Mouse (Mus musculus) layer of hippocampus, adult 9-11 months (tissue): Measurements from ENCODE around the gene Ppp1r12b.
"Not testable (repeated sequence)": the region's sequence is repeated elsewhere in the genome, so short reads cannot be mapped to it uniquely, and the experiment has no call there.

Experiments used
- DNase-seq: peaks from one replicate; pipeline ENCODE4 v3.0.0; 2022

The Ppp1r12b gene

GRCm38 (mm10) chr1:134846295-134846988 is 109.3 kb downstream of the Ppp1r12b start:
- DNase-seq, result no peak

GRCm38 (mm10) chr1:134843369-134843768 is 112.4 kb downstream of the Ppp1r12b start:
- DNase-seq, result peak; percentile 36

GRCm38 (mm10) chr1:134836909-134837480 is 118.7 kb downstream of the Ppp1r12b start:
- no peak for DNase-seq

GRCm38 (mm10) chr1:134830881-134831280 is 124.9 kb downstream of the Ppp1r12b start:
- not testable (repeated sequence) for DNase-seq

GRCm38 (mm10) chr1:134829635-134830034 is 126.1 kb downstream of the Ppp1r12b start:
- DNase-seq, result no peak

- DNase-seq, result no peak
Measured at GRCm38 (mm10) chr1:134824896-134825295, 130.8 kb downstream of the Ppp1r12b start.

GRCm38 (mm10) chr1:134823842-134824241 is 131.9 kb downstream of the Ppp1r12b start:
- DNase-seq, result no peak

GRCm38 (mm10) chr1:134823323-134823722 is 132.4 kb downstream of the Ppp1r12b start:
- no peak for DNase-seq

- no peak for DNase-seq
Measured at GRCm38 (mm10) chr1:134820882-134821281, 134.9 kb downstream of the Ppp1r12b start.

GRCm38 (mm10) chr1:134819196-134819595 is 136.5 kb downstream of the Ppp1r12b start:
- no peak for DNase-seq

- DNase-seq, result no peak
Measured at GRCm38 (mm10) chr1:134818716-134819115, 137.0 kb downstream of the Ppp1r12b start.

GRCm38 (mm10) chr1:134817916-134818595 is 137.7 kb downstream of the Ppp1r12b start:
- no peak for DNase-seq

GRCm38 (mm10) chr1:134817120-134817519 is 138.6 kb downstream of the Ppp1r12b start:
- no peak for DNase-seq

- no peak for DNase-seq
Measured at GRCm38 (mm10) chr1:134816617-134817016, 139.1 kb downstream of the Ppp1r12b start.

- no peak for DNase-seq
Measured at GRCm38 (mm10) chr1:134815748-134816147, 140.0 kb downstream of the Ppp1r12b start.

GRCm38 (mm10) chr1:134805471-134805870 is 150.3 kb downstream of the Ppp1r12b start:
- no peak for DNase-seq

- no peak for DNase-seq
Measured at GRCm38 (mm10) chr1:134804373-134804772, 151.4 kb downstream of the Ppp1r12b start.

GRCm38 (mm10) chr1:134803286-134804117 is 152.2 kb downstream of the Ppp1r12b start:
- no peak for DNase-seq

GRCm38 (mm10) chr1:134801758-134802157 is 154.0 kb downstream of the Ppp1r12b start:
- DNase-seq, result no peak

GRCm38 (mm10) chr1:134796536-134796935 is 159.2 kb downstream of the Ppp1r12b start:
- DNase-seq, result no peak

- no peak for DNase-seq
Measured at GRCm38 (mm10) chr1:134796076-134796475, 159.7 kb downstream of the Ppp1r12b start.

GRCm38 (mm10) chr1:134791456-134791855 is 164.3 kb downstream of the Ppp1r12b start:
- DNase-seq, result no peak
